Mouse (Mus musculus): ENCODE data around the gene Pecam1. TPM values are rescaled to one million over a fixed set of nuclear protein-coding genes. Genes with fewer than 3 reads are reported as not detected.
"Not testable (repeated sequence)": the region's sequence is repeated elsewhere in the genome, so short reads cannot be mapped to it uniquely, and the experiment has no call there.

Pecam1 gene
- polyA plus RNA-seq, 1 experiment from 2014 or later, result 25.5 TPM

GRCm38 (mm10) chr11:106667855-106668254 is 82.6 kb downstream of the Pecam1 start:
- peaks cover 12% of the 10 kb centered on the region; the same call in 1 of the 2 replicates for H3K4me1 ChIP-seq
- no peak overlapping the region for H3K4me3 ChIP-seq
- 89% methylated on average over 11 of the region's 11 CpGs for WGBS
- no peak overlapping the region for H3K9ac ChIP-seq
- H3K36me3 ChIP-seq, result no peaks in the 10 kb centered on the region
- no peak overlapping the region for H3K27ac ChIP-seq
- H3K4me2 ChIP-seq (replicated peaks), result no peak overlapping the region
- ATAC-seq (ENCODE audit: low FRiP score, low read depth), result no peak
- H3K27me3 ChIP-seq (replicated peaks), result no peaks in the 10 kb centered on the region
- no peaks in the 10 kb centered on the region for H3K9me3 ChIP-seq

- 90% methylated on average over 14 of the region's 14 CpGs for WGBS
- Histone ChIP-seq H3K4me3 (no peak overlapping the region), H3K27ac (no peak overlapping the region), H3K9ac (no peak overlapping the region), H3K4me2 (replicated peaks) (no peak overlapping the region), H3K9me3 (no peaks in the 10 kb centered on the region), H3K36me3 (no peaks in the 10 kb centered on the region), H3K4me1 (peaks cover 12% of the 10 kb centered on the region; the same call in 1 of the 2 replicates), H3K27me3 (replicated peaks) (no peaks in the 10 kb centered on the region)
- ATAC-seq (ENCODE audit: low FRiP score, low read depth), result no peak
Measured at GRCm38 (mm10) chr11:106666470-106667107, 83.8 kb downstream of the Pecam1 start.

- H3K4me1 ChIP-seq, result peaks cover 13% of the 10 kb centered on the region; the same call in 1 of the 2 replicates
- H3K27me3 ChIP-seq (replicated peaks), result no peaks in the 10 kb centered on the region
- no peak overlapping the region for H3K9ac ChIP-seq
- no peak overlapping the region for H3K27ac ChIP-seq
- no peak for ATAC-seq (ENCODE audit: low FRiP score, low read depth)
- WGBS, result 81% methylated on average over 2 of the region's 2 CpGs
- H3K9me3 ChIP-seq, result no peaks in the 10 kb centered on the region
- H3K36me3 ChIP-seq, result no peaks in the 10 kb centered on the region
- no peak overlapping the region for H3K4me2 ChIP-seq (replicated peaks)
- no peak overlapping the region for H3K4me3 ChIP-seq
Measured at GRCm38 (mm10) chr11:106665841-106666240, 84.6 kb downstream of the Pecam1 start.

GRCm38 (mm10) chr11:106665328-106665727 is 85.1 kb downstream of the Pecam1 start:
- ATAC-seq (ENCODE audit: low FRiP score, low read depth), result no peak
- Histone ChIP-seq H3K9ac (no peak overlapping the region), H3K27me3 (replicated peaks) (no peaks in the 10 kb centered on the region), H3K4me3 (no peak overlapping the region), H3K27ac (no peak overlapping the region), H3K4me1 (peaks cover 18% of the 10 kb centered on the region), H3K9me3 (no peaks in the 10 kb centered on the region), H3K36me3 (no peaks in the 10 kb centered on the region), H3K4me2 (replicated peaks) (no peak overlapping the region)
- WGBS, result 90% methylated on average over 4 of the region's 4 CpGs

- Histone ChIP-seq H3K27ac (no peak overlapping the region), H3K27me3 (replicated peaks) (no peaks in the 10 kb centered on the region), H3K36me3 (no peaks in the 10 kb centered on the region), H3K4me2 (replicated peaks) (no peak overlapping the region), H3K9ac (no peak overlapping the region), H3K4me1 (peaks cover 17% of the 10 kb centered on the region), H3K4me3 (no peak overlapping the region), H3K9me3 (no peaks in the 10 kb centered on the region)
- ATAC-seq (ENCODE audit: low FRiP score, low read depth), result no peak
- 71% methylated on average over 8 of the region's 8 CpGs for WGBS
Measured at GRCm38 (mm10) chr11:106664691-106665090, 85.7 kb downstream of the Pecam1 start.

- no peak overlapping the region for H3K4me2 ChIP-seq (replicated peaks)
- H3K9ac ChIP-seq, result no peak overlapping the region
- no peaks in the 10 kb centered on the region for H3K36me3 ChIP-seq
- no peak overlapping the region for H3K4me3 ChIP-seq
- WGBS, result 67% methylated on average over 6 of the region's 6 CpGs
- no peak for ATAC-seq (ENCODE audit: low FRiP score, low read depth)
- H3K27ac ChIP-seq, result no peak overlapping the region
- no peaks in the 10 kb centered on the region for H3K27me3 ChIP-seq (replicated peaks)
- H3K4me1 ChIP-seq, result peaks cover 21% of the 10 kb centered on the region
- H3K9me3 ChIP-seq, result no peaks in the 10 kb centered on the region
Measured at GRCm38 (mm10) chr11:106663838-106664237, 86.6 kb downstream of the Pecam1 start.

GRCm38 (mm10) chr11:106662634-106663407 is 87.6 kb downstream of the Pecam1 start:
- WGBS, result 92% methylated on average over 10 of the region's 11 CpGs
- Histone ChIP-seq H3K4me1 (peaks cover 32% of the 10 kb centered on the region), H3K27ac (no peak overlapping the region), H3K36me3 (no peaks in the 10 kb centered on the region), H3K4me2 (replicated peaks) (no peak overlapping the region), H3K4me3 (no peak overlapping the region), H3K27me3 (replicated peaks) (no peaks in the 10 kb centered on the region), H3K9me3 (no peaks in the 10 kb centered on the region), H3K9ac (no peak overlapping the region)
- ATAC-seq (ENCODE audit: low FRiP score, low read depth), result no peak

GRCm38 (mm10) chr11:106660453-106661081 is 89.9 kb downstream of the Pecam1 start:
- H3K4me3 ChIP-seq, result no peak overlapping the region
- H3K4me1 ChIP-seq, result peaks cover 33% of the 10 kb centered on the region
- H3K4me2 ChIP-seq (replicated peaks), result no peak overlapping the region
- H3K36me3 ChIP-seq, result no peaks in the 10 kb centered on the region
- no peaks in the 10 kb centered on the region for H3K27me3 ChIP-seq (replicated peaks)
- H3K9me3 ChIP-seq, result no peaks in the 10 kb centered on the region
- 60% methylated on average over 13 of the region's 13 CpGs for WGBS
- no peak overlapping the region for H3K9ac ChIP-seq
- ATAC-seq (ENCODE audit: low FRiP score, low read depth), result no peak
- no peak overlapping the region for H3K27ac ChIP-seq

GRCm38 (mm10) chr11:106659598-106660295 is 90.7 kb downstream of the Pecam1 start:
- Histone ChIP-seq H3K4me2 (replicated peaks) (no peak overlapping the region), H3K4me1 (peaks cover 33% of the 10 kb centered on the region), H3K9ac (no peak overlapping the region), H3K36me3 (no peaks in the 10 kb centered on the region), H3K27me3 (replicated peaks) (no peaks in the 10 kb centered on the region), H3K9me3 (no peaks in the 10 kb centered on the region), H3K27ac (no peak overlapping the region), H3K4me3 (no peak overlapping the region)
- no peak for ATAC-seq (ENCODE audit: low FRiP score, low read depth)
- WGBS, result 53% methylated on average over 15 of the region's 15 CpGs

GRCm38 (mm10) chr11:106658051-106658880 is 92.2 kb downstream of the Pecam1 start:
- no peak overlapping the region for H3K4me3 ChIP-seq
- WGBS, result 31% methylated on average over 14 of the region's 14 CpGs
- H3K4me1 ChIP-seq, result peaks cover 31% of the 10 kb centered on the region
- peak overlapping the region; percentile 30; the same call in 1 of the 2 replicates for H3K9ac ChIP-seq
- H3K36me3 ChIP-seq, result no peaks in the 10 kb centered on the region
- no peak overlapping the region; the same call in 1 of the 2 replicates for H3K4me2 ChIP-seq (replicated peaks)
- no peak overlapping the region; the same call in 1 of the 2 replicates for H3K27ac ChIP-seq
- H3K27me3 ChIP-seq (replicated peaks), result no peaks in the 10 kb centered on the region
- ATAC-seq (ENCODE audit: low FRiP score, low read depth), result peak; percentile 71
- no peaks in the 10 kb centered on the region for H3K9me3 ChIP-seq

- not testable (repeated sequence) for ATAC-seq (ENCODE audit: low FRiP score, low read depth); H3K27ac ChIP-seq; H3K9ac ChIP-seq; H3K4me3 ChIP-seq; H3K27me3 ChIP-seq (replicated peaks); H3K36me3 ChIP-seq; H3K4me2 ChIP-seq (replicated peaks); H3K9me3 ChIP-seq
- 82% methylated on average over 5 of the region's 5 CpGs for WGBS
- peaks cover 31% of the 10 kb centered on the region for H3K4me1 ChIP-seq
Measured at GRCm38 (mm10) chr11:106656896-106657498, 93.4 kb downstream of the Pecam1 start.

All from neural tube, embryonic 12.5 days (tissue).